Mouse (Mus musculus): ENCODE data around the gene Arhgap32. TPM values are rescaled to one million over a fixed set of nuclear protein-coding genes. Genes with fewer than 3 reads are reported as not detected.

Gene Arhgap32
- polyA plus RNA-seq (2015; fragmentation: Nextera tagmentation; extraction: Ambion mirVana), result 9.7 and 10.0 TPM in 2 replicates

DNA sequence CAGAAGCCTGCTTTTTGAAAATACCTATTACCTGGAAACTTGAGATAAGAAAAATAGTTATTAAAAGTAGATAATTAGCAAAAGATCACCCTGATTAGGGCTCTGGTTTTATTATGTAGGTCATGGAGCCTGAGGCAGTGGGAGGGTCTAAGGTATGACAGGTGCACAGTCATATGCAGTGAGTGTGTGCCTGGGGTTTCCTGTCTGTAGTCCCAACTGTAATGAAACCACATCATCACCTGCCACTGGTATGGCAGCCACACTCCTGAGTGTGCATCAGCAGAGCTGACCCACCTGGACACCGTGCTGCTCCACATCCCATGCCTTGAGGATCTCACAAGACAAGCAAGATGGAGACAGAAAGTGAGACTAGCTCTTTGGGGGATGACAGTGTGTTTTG is at the start of gene Arhgap32:
Gene Arhgap32, plus strand, starts transcription at position 351 of the 400 bp plus-strand sequence.
- Histone ChIP-seq H3K27me3 (replicated peaks) (no peaks in the 10 kb centered on the region), H3K27ac (no peak within 1 kb of the TSS), H3K4me2 (replicated peaks) (no peak within 1 kb of the TSS), H3K9me3 (no peaks in the 10 kb centered on the region), H3K36me3 (no peaks in the 10 kb centered on the region), H3K4me3 (replicated peaks) (no peak within 1 kb of the TSS), H3K9ac (no peak within 1 kb of the TSS), H3K4me1 (replicated peaks) (peaks cover 3% of the 10 kb centered on the region; the same call in 1 of the 2 replicates)
- WGBS, result 84% methylated on average over 1 of the region's 1 CpGs
- ATAC-seq, result peak; percentile 49; the same call in 1 of the 2 replicates

DNA sequence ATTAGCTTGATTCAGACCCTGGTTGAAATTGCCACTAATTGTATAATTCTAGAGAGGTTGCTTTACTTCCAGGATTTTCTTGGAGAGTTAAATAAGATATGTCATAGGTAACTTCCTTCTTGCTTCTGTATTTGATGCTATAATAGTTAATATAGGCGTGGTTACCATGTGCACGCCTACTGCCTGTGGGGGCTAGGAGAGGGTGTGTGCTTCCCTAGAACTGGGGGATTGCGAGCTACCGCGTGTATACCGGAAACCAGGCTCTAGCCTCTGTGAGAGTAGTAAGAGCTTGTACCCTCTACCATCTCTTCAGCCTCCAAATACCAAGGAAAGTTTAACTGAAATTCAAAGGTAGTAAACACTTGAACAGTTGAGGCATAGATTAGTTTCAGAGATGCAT is 43.2 kb upstream of the Arhgap32 start:
- WGBS, result 85% methylated on average over 6 of the region's 6 CpGs
- Histone ChIP-seq H3K27me3 (replicated peaks) (no peaks in the 10 kb centered on the region), H3K4me3 (replicated peaks) (no peak overlapping the region)

DNA sequence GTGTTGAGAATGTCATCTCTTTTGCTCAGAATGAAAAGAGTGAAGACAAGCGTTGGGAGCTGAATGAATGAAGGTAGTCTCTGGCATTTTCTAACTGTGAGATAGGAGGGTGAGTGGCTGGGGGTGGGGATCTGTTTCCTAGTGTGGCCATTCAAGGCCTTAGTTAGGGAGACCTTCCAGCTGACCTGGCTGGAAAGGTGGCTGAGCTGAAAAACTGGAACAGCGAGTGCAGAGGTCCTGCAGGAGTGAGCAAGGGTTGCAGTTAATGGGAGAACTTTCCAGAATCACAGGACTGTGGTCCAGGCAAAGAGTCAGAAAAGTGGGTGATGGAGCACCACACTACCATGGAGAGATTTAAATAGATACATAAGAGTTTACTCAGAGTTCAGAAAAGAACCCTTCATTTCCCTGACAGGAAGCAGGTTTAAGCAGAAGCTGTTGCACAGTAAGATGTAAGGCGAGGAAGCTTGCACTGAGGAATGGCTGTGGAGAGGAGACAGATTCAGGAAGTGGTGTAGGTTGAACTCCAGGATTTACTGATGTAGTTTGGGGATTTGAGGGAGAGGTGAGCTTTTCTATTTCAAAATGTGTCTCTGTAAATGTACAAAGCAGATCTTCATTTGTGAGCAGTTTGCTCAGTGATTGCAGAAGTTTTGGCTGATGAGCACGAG is 27.7 kb upstream of the Arhgap32 start:
- 61% methylated on average over 4 of the region's 4 CpGs for WGBS
- no peak overlapping the region for H3K27ac ChIP-seq

More for the DNA sequence above, 43.2 kb upstream of the Arhgap32 start:
- Histone ChIP-seq H3K9me3 (no peaks in the 10 kb centered on the region), H3K9ac (no peak overlapping the region), H3K36me3 (no peaks in the 10 kb centered on the region), H3K4me2 (replicated peaks) (no peak overlapping the region), H3K27ac (no peak overlapping the region), H3K4me1 (replicated peaks) (no peaks in the 10 kb centered on the region)
- ATAC-seq, result no peak

DNA sequence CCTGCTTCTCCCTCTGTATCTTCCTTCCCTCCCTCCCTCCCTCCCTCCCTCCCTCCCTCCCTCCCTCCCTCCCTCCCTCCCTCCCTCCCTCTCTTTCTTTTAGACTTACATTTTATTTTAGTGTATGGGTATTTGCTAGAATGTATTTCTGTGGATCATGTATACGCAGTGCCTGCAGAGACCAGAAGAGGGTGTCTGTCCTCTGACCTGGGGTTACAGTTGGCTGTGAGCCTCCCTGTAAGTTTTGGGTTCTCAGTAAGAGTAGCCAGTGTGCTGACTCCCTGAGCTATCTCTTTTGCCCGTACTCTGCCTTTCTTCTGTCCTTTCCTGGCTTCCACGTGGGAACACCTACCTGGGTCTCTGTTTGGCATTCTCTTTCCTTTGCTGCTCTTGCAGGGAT is 27.1 kb upstream of the Arhgap32 start:
- no peaks in the 10 kb centered on the region for H3K9me3 ChIP-seq
- WGBS, result 60% methylated on average over 3 of the region's 3 CpGs
- H3K36me3 ChIP-seq, result no peaks in the 10 kb centered on the region
- no peak overlapping the region for H3K9ac ChIP-seq
- no peak for ATAC-seq
- H3K4me3 ChIP-seq (replicated peaks), result no peak overlapping the region
- H3K27me3 ChIP-seq (replicated peaks), result no peaks in the 10 kb centered on the region
- H3K27ac ChIP-seq, result no peak overlapping the region
- 0 out of 2 replicates have a peak, but pooled peaks cover 3% of the 10 kb centered on the region for H3K4me1 ChIP-seq (replicated peaks)
- no peak overlapping the region for H3K4me2 ChIP-seq (replicated peaks)

More for the DNA sequence above, 27.7 kb upstream of the Arhgap32 start:
- no peaks in the 10 kb centered on the region for H3K9me3 ChIP-seq
- no peaks in the 10 kb centered on the region for H3K27me3 ChIP-seq (replicated peaks)
- ATAC-seq, result no peak
- 0 out of 2 replicates have a peak, but pooled peaks cover 3% of the 10 kb centered on the region for H3K4me1 ChIP-seq (replicated peaks)
- H3K9ac ChIP-seq, result no peak overlapping the region
- no peaks in the 10 kb centered on the region for H3K36me3 ChIP-seq
- H3K4me3 ChIP-seq (replicated peaks), result no peak overlapping the region
- H3K4me2 ChIP-seq (replicated peaks), result no peak overlapping the region

DNA sequence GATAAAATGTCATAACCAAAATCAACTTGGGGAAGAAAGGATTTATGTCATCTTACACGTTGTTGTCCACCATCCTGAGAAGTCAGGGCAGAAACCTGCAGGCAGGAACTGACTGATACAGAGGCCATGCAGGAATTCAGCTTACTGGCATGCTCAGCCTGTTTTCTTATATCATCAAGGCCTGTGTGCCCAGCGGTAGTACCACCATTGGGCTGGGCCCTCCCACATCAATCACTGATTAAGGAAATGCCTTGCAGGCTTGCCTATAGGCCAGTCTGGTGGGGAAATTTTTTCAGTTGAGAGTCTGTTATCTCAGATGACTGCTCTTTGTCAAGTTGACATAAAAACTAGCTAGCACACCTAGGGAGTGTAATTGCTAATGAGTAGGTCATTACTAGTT is 22.5 kb upstream of the Arhgap32 start:
- H3K27me3 ChIP-seq (replicated peaks), result no peaks in the 10 kb centered on the region
- 40% methylated on average over 2 of the region's 2 CpGs for WGBS

DNA sequence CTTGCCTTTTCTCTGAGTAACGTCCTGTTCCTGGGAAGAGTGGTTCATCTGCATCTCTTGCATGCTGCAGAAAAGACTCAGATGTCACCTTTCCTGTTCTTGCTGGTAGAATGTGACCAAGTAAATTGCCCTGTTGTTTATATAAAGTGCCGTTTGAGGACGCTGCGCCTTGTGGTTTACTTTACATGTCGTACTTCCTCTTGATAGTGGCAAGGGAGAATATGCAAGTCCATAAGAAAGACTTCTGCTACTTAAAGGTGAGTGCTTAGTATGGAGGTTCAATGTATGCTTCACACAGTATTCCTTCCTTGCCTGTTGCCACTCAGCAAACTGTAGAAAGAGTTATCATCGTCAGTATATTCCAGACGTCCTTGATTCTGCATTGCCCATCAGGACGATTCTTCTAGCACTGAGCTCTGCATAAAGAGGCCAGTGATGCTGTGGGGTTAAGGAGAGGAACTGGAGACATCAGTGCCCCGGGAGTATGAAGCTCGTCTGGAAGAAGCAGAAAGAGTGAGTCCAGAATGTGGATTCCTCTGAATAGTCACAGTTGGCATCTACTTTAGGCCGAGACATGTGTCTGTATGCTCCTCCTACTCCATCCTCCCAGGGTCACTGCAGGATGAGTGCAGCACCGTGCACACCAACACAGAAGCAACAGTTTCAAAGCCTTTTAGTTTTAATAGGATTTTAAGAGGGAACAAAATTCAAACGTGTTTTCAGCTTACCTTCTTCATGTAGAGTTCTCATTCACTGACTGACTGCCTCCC is 21.4 kb upstream of the Arhgap32 start:
- WGBS, result 32% methylated on average over 13 of the region's 13 CpGs
- Histone ChIP-seq H3K9ac (no peak overlapping the region), H3K36me3 (no peaks in the 10 kb centered on the region), H3K27ac (no peak overlapping the region), H3K4me2 (replicated peaks) (no peak overlapping the region), H3K4me3 (replicated peaks) (no peak overlapping the region), H3K27me3 (replicated peaks) (no peaks in the 10 kb centered on the region), H3K4me1 (replicated peaks) (peaks cover 7% of the 10 kb centered on the region; the same call in 1 of the 2 replicates), H3K9me3 (no peaks in the 10 kb centered on the region)
- ATAC-seq, result no peak

More for the DNA sequence above, 22.5 kb upstream of the Arhgap32 start:
- no peak overlapping the region for H3K4me2 ChIP-seq (replicated peaks)
- no peak overlapping the region for H3K4me3 ChIP-seq (replicated peaks)
- peaks cover 9% of the 10 kb centered on the region; the same call in 1 of the 2 replicates for H3K4me1 ChIP-seq (replicated peaks)
- no peaks in the 10 kb centered on the region for H3K9me3 ChIP-seq
- ATAC-seq, result no peak
- H3K9ac ChIP-seq, result no peak overlapping the region
- no peak overlapping the region for H3K27ac ChIP-seq
- no peaks in the 10 kb centered on the region for H3K36me3 ChIP-seq

DNA sequence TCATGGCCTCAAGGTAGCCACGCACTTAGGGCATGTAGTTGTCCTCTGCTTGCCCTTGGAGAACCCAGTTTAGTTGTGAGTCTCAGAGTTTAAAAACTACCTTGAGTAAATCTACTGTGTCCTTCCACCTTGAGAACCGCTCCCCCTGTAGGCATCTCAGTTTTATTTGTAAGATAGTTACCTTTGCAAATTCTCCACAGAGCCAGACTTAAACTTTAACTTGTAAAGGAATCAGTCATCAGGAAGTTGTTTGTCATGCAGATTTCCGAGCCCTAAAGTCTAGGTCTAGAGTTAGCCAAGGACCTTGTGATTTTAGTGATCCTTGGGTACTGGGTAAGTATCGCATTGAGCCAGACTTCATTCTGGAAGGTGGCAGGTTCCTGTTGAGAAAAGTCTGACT is 20.4 kb upstream of the Arhgap32 start:
- H3K4me2 ChIP-seq (replicated peaks), result no peak overlapping the region
- no peaks in the 10 kb centered on the region for H3K27me3 ChIP-seq (replicated peaks)
- no peaks in the 10 kb centered on the region for H3K9me3 ChIP-seq
- no peak overlapping the region for H3K9ac ChIP-seq
- no peak overlapping the region for H3K27ac ChIP-seq
- no peak for ATAC-seq
- no peak overlapping the region for H3K4me3 ChIP-seq (replicated peaks)
- H3K4me1 ChIP-seq (replicated peaks), result peaks cover 7% of the 10 kb centered on the region; the same call in 1 of the 2 replicates
- H3K36me3 ChIP-seq, result no peaks in the 10 kb centered on the region
- 83% methylated on average over 4 of the region's 4 CpGs for WGBS

DNA sequence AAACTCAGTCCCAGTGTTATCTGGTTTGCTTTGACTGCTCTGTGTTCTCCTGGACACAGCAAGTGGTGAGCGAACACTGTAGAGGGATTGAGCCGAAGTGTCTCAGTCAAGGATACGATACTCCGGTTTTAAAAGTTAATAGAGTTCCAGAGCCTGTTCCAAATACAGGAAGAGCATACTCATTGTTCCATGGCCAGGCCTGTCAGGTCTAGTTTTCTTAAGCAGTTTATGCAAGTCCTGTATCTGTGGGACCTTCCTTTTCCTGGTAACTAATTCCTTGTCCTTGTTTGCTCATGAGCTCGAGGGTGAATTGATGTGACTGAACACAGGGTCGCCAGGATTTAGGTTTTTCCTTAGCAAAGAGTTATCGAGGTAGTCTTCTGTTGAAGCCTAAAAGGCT is 19.4 kb upstream of the Arhgap32 start:
- H3K4me2 ChIP-seq (replicated peaks), result no peak overlapping the region
- no peaks in the 10 kb centered on the region for H3K9me3 ChIP-seq
- peaks cover 7% of the 10 kb centered on the region; the same call in 1 of the 2 replicates for H3K4me1 ChIP-seq (replicated peaks)
- H3K27me3 ChIP-seq (replicated peaks), result no peaks in the 10 kb centered on the region
- H3K27ac ChIP-seq, result no peak overlapping the region
- WGBS, result 53% methylated on average over 7 of the region's 7 CpGs
- no peaks in the 10 kb centered on the region for H3K36me3 ChIP-seq
- no peak for ATAC-seq
- no peak overlapping the region for H3K9ac ChIP-seq
- no peak overlapping the region for H3K4me3 ChIP-seq (replicated peaks)

DNA sequence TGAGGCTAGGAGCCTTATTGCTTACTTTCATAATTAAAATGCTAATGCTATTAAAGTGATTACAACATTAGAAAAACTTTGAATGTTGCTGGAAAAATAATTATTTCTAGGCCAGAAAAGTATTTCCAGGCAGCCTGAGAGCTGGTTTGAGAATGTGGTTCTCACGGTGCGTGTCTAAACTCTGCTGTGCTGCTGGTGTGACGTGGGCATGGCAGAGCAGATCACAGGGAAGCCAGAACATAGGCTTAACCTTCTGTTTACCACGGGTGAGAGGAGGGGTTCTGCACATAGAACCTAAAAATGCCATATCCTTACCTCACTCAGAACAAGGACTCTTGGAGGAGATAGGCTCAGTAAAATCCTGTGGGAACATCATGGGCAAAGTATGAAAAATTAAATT is 18.8 kb upstream of the Arhgap32 start:
- 69% methylated on average over 4 of the region's 4 CpGs for whole genome bisulfite sequencing
- Histone ChIP-seq H3K9me3 (no peaks in the 10 kb centered on the region), H3K27me3 (replicated peaks) (no peaks in the 10 kb centered on the region), H3K4me1 (replicated peaks) (peaks cover 7% of the 10 kb centered on the region; the same call in 1 of the 2 replicates), H3K4me3 (replicated peaks) (no peak overlapping the region), H3K4me2 (replicated peaks) (no peak overlapping the region), H3K36me3 (no peaks in the 10 kb centered on the region), H3K27ac (no peak overlapping the region), H3K9ac (no peak overlapping the region)
- ATAC-seq, result no peak

DNA sequence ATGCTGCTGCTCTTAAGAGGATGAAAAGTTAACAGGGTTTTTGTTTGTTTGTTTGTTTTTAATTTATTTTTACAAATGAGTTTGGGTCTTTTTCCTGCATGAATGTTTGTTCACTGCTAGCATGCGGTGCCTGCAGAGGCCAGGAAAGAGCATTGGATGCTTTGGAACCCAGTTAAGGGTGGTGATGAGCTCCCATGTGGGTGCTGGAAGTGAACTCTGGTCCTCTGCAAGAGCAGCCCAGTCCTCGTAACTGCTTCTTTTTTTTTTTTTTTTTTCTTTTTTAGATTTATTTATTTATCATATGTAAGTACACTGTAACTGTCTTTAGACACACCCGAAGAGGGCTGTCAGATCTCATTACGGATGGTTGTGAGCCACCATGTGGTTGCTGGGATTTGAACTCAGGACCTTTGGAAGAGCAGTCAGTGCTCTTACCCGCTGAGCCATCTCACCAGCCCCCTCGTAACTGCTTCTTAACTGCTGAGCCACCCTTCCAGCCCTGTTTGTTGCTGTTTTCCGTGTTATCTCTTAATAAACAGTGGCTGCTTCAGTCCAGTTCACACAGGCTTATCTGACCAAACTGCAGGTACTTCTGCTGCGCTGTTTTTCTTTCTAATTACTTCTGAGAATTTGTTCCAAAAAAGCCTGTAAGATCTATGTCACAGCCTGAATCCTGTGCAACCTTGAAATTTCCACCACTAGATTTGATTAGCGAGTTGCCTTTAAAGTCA is 17.3 kb upstream of the Arhgap32 start:
- Histone ChIP-seq H3K4me2 (replicated peaks) (no peak overlapping the region), H3K9ac (no peak overlapping the region), H3K4me1 (replicated peaks) (peaks cover 7% of the 10 kb centered on the region; the same call in 1 of the 2 replicates), H3K27ac (no peak overlapping the region), H3K4me3 (replicated peaks) (no peak overlapping the region), H3K36me3 (no peaks in the 10 kb centered on the region), H3K9me3 (no peaks in the 10 kb centered on the region), H3K27me3 (replicated peaks) (no peaks in the 10 kb centered on the region)
- WGBS, result 87% methylated on average over 9 of the region's 9 CpGs
- peak; percentile 53; the same call in 1 of the 2 replicates for ATAC-seq

DNA sequence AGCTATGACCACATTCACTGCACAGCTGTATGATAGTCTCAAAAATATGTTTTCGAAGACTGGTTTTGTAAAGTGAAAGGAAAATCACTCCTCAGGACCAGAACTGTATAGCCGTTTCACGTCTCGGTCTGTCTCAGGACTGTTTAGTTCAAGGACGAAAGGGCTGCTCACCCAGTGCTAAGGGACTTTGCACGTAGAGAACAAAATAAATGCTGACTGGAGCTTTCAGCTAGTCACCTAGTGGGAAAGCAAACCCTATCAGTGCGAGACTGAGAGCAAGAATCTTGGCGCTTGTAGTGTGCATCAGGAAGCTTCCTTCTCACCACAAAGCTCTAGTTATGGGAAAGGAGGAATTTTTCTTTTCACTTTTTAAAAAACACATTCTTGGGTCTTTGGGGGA is 15.4 kb upstream of the Arhgap32 start:
- Histone ChIP-seq H3K9me3 (no peaks in the 10 kb centered on the region), H3K27ac (no peak overlapping the region), H3K36me3 (no peaks in the 10 kb centered on the region), H3K4me1 (replicated peaks) (peaks cover 3% of the 10 kb centered on the region; the same call in 1 of the 2 replicates), H3K9ac (no peak overlapping the region), H3K4me2 (replicated peaks) (no peak overlapping the region), H3K4me3 (replicated peaks) (no peak overlapping the region), H3K27me3 (replicated peaks) (no peaks in the 10 kb centered on the region)
- WGBS, result 87% methylated on average over 8 of the region's 8 CpGs
- ATAC-seq, result no peak

DNA sequence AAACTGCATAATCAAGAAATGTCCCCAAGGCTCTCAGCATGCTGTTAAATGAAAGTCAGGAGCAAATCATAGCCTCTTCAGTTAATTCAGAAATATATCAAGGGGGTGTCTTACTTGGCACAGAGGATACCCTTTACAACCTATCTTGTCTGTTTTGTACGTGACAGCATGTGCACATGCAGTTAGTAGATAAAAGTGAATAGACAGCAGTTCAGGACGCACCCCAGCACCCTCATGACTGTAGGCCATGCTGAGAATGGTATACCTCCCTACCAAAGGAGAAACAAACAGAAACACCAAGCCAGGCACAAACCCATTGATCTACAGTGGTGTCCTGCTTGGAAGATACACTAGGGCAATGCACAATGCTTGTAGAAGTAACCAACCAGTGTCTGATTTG is 14.4 kb upstream of the Arhgap32 start:
- Histone ChIP-seq H3K4me2 (replicated peaks) (no peak overlapping the region), H3K36me3 (no peaks in the 10 kb centered on the region), H3K4me3 (replicated peaks) (no peak overlapping the region), H3K4me1 (replicated peaks) (no peaks in the 10 kb centered on the region), H3K9me3 (no peaks in the 10 kb centered on the region), H3K9ac (no peak overlapping the region), H3K27me3 (replicated peaks) (no peaks in the 10 kb centered on the region), H3K27ac (no peak overlapping the region)
- WGBS, result 88% methylated on average over 2 of the region's 2 CpGs
- ATAC-seq, result peak; percentile 41; the same call in 1 of the 2 replicates
